ENCODE assay signal across 8 mouse cellular contexts in genomic region chr4:47310812-47311211, GRCm38 (mm10). TPM values are rescaled to one million over a fixed set of nuclear protein-coding genes. Genes with fewer than 3 reads are reported as not detected.
DNase-seq lines count a peak whose midpoint lies in the region; ATAC-seq and TF ChIP-seq lines count a peak whose summit lies in the region.

No protein-coding gene starts in this region.

- H3K36me3 ChIP-seq in G1E (replicated peaks) = no peaks in the 10 kb centered on the region
- no peaks in the 10 kb centered on the region for H3K36me3 ChIP-seq in heart, embryonic 14.5 days (ENCODE audit: control insufficient read depth, insufficient read depth, low read length)
- no peaks in the 10 kb centered on the region for H3K36me3 ChIP-seq in midbrain, postnatal 0 days (ENCODE audit: insufficient read depth, low read length)
- no peaks in the 10 kb centered on the region for H3K36me3 ChIP-seq in forebrain, postnatal 0 days (ENCODE audit: insufficient read depth)
- no peaks in the 10 kb centered on the region for H3K36me3 ChIP-seq in neural tube, embryonic 15.5 days

- DNase-seq in G1E (ENCODE audit: low spot score) = no peak
- DNase-seq in adipocyte (ENCODE audit: low spot score) = peak; percentile 45
- no peak for DNase-seq in neural tube, embryonic 10.5 days (ENCODE audit: extremely low spot score, low spot score)
- no peak for DNase-seq in midbrain, postnatal 0 days (ENCODE audit: low spot score)
- no peak for DNase-seq in forebrain, postnatal 0 days

- 0 out of 4 replicates have a peak overlapping the region, but pooled peaks of 1 of the 2 experiments have one; percentile 42 for H3K27ac ChIP-seq in heart, embryonic 14.5 days (replicated peaks in 1 of 2; ENCODE audit: control insufficient read depth in 1 of 2, insufficient read depth in 1 of 2, low read depth in 2 of 2, low read length in 2 of 2)
- H3K27ac ChIP-seq in midbrain, postnatal 0 days (ENCODE audit: low read depth, low read length) = no peak overlapping the region
- no peak overlapping the region for H3K27ac ChIP-seq in forebrain, postnatal 0 days (ENCODE audit: low read depth, low read length)
- no peak overlapping the region for H3K27ac ChIP-seq in neural tube, embryonic 15.5 days (replicated peaks)

- no peak overlapping the region for H3K9ac ChIP-seq in heart, embryonic 14.5 days (ENCODE audit: low read length)
- no peak overlapping the region for H3K9ac ChIP-seq in midbrain, postnatal 0 days (replicated peaks; ENCODE audit: low read length, poor library complexity, severe bottlenecking)
- H3K9ac ChIP-seq in forebrain, postnatal 0 days = no peak overlapping the region
- no peak overlapping the region for H3K9ac ChIP-seq in neural tube, embryonic 15.5 days (replicated peaks)

- H3K4me2 ChIP-seq in heart, embryonic 14.5 days (ENCODE audit: low read length) = no peak overlapping the region
- no peak overlapping the region for H3K4me2 ChIP-seq in midbrain, postnatal 0 days (ENCODE audit: low read depth, low read length, poor library complexity, severe bottlenecking)
- no peak overlapping the region for H3K4me2 ChIP-seq in forebrain, postnatal 0 days (ENCODE audit: low read depth)
- H3K4me2 ChIP-seq in neural tube, embryonic 15.5 days = no peak overlapping the region

- H3K27me3 ChIP-seq in G1E (ENCODE audit: insufficient read depth, low read length) = no peaks in the 10 kb centered on the region
- no peaks in the 10 kb centered on the region for H3K27me3 ChIP-seq in heart, embryonic 14.5 days (ENCODE audit: control insufficient read depth, insufficient read depth, low read length)
- no peaks in the 10 kb centered on the region; the same call in 1 of the 2 replicates for H3K27me3 ChIP-seq in midbrain, postnatal 0 days (ENCODE audit: insufficient read depth, low read length)
- H3K27me3 ChIP-seq in forebrain, postnatal 0 days (ENCODE audit: insufficient read depth, low read length) = no peaks in the 10 kb centered on the region
- no peaks in the 10 kb centered on the region for H3K27me3 ChIP-seq in neural tube, embryonic 15.5 days (replicated peaks)

- no peak for TF ChIP-seq CTCF in G1E (IDR thresholded peaks at IDR 0.05; ENCODE audit: low read depth, low read length)
- TF ChIP-seq CTCF in midbrain, postnatal 0 days (IDR thresholded peaks at IDR 0.05) = no peak
- TF ChIP-seq CTCF in forebrain, postnatal 0 days (IDR thresholded peaks at IDR 0.05; ENCODE audit: low read depth) = no peak

- peak; percentile 46; the same call in 1 of the 2 replicates for ATAC-seq in G1E (ENCODE audit: extremely low read depth, insufficient number of reproducible peaks, low FRiP score, poor library complexity, severe bottlenecking)
- ATAC-seq in heart, embryonic 14.5 days (ENCODE audit: insufficient number of reproducible peaks, insufficient read depth, low FRiP score, low read depth) = peak; percentile 65
- peak; percentile 88 for ATAC-seq in megakaryocyte-erythroid progenitor cell, adult 5-6 weeks (replicated peaks; ENCODE audit: low FRiP score, low TSS enrichment, poor library complexity, severe bottlenecking)
- ATAC-seq in midbrain, postnatal 0 days (ENCODE audit: low FRiP score) = no peak
- no peak for ATAC-seq in forebrain, postnatal 0 days
- no peak for ATAC-seq in neural tube, embryonic 15.5 days (ENCODE audit: low FRiP score)

- H3K4me1 ChIP-seq in G1E (ENCODE audit: insufficient read depth, low read depth, low read length) = no peaks in the 10 kb centered on the region
- H3K4me1 ChIP-seq in heart, embryonic 14.5 days (ENCODE audit: control insufficient read depth in 2 of 2, insufficient read depth in 2 of 2, low read length in 2 of 2) = peaks cover 19 to 20% of the 10 kb centered on the region in 2 experiments
- no peaks in the 10 kb centered on the region for H3K4me1 ChIP-seq in midbrain, postnatal 0 days (ENCODE audit: insufficient read depth, low read length)
- H3K4me1 ChIP-seq in forebrain, postnatal 0 days (ENCODE audit: insufficient read depth) = peaks cover 3% of the 10 kb centered on the region; the same call in 1 of the 2 replicates
- H3K4me1 ChIP-seq in neural tube, embryonic 15.5 days = no peaks in the 10 kb centered on the region

- H3K9me3 ChIP-seq in G1E (replicated peaks) = no peaks in the 10 kb centered on the region
- no peaks in the 10 kb centered on the region for H3K9me3 ChIP-seq in heart, embryonic 14.5 days (ENCODE audit: control insufficient read depth, low read length)
- no peaks in the 10 kb centered on the region for H3K9me3 ChIP-seq in midbrain, postnatal 0 days (ENCODE audit: low read length)
- H3K9me3 ChIP-seq in forebrain, postnatal 0 days (ENCODE audit: low read length) = no peaks in the 10 kb centered on the region
- H3K9me3 ChIP-seq in neural tube, embryonic 15.5 days (replicated peaks) = no peaks in the 10 kb centered on the region

- 4% methylated on average over 6 of the region's 6 CpGs for WGBS in heart, embryonic 14.5 days
- WGBS in midbrain, postnatal 0 days = 79% methylated on average over 6 of the region's 6 CpGs
- 67% methylated on average over 6 of the region's 6 CpGs for WGBS in forebrain, postnatal 0 days
- WGBS in neural tube, embryonic 15.5 days = 75% methylated on average over 6 of the region's 6 CpGs

- no peak overlapping the region for H3K4me3 ChIP-seq in G1E (ENCODE audit: low read depth, low read length)
- H3K4me3 ChIP-seq in heart, embryonic 14.5 days (ENCODE audit: control insufficient read depth in 1 of 2, insufficient read depth in 1 of 2, low read depth in 1 of 2, low read length in 2 of 2) = no peak overlapping the region
- no peak overlapping the region for H3K4me3 ChIP-seq in midbrain, postnatal 0 days (ENCODE audit: low read depth, low read length)
- H3K4me3 ChIP-seq in forebrain, postnatal 0 days (ENCODE audit: low read depth, low read length) = no peak overlapping the region
- no peak overlapping the region for H3K4me3 ChIP-seq in neural tube, embryonic 15.5 days (replicated peaks)

RNA-seq across cellular contexts. Expression of gene Tgfbr1, which starts 42.2 kb away (rescaled TPM):
- total RNA-seq in G1E (2014; fragmentation: Nextera tagmentation) = 26.6 and 27.5 TPM in 2 replicates
- total RNA-seq in G1E (2017) = 62.7 and 65.1 TPM in 2 replicates
- 1.7 TPM in 2 replicates for polyA plus RNA-seq in G1E (2012)
- polyA plus RNA-seq in heart, embryonic 14.5 days (2014; fragmentation: Nextera tagmentation; extraction: Ambion mirVana) = 29.8 and 30.3 TPM in 2 replicates
- total RNA-seq in megakaryocyte-erythroid progenitor cell, adult 5-6 weeks (2014; fragmentation: Nextera tagmentation) = 11.1 and 11.6 TPM in 2 replicates
- 8.5 and 17.7 TPM in 2 replicates for total RNA-seq in megakaryocyte-erythroid progenitor cell, adult 5-6 weeks (2017)
- total RNA-seq in midbrain, postnatal 0 days (2014; rRNA removed) = 30.7 and 46.3 TPM in 2 replicates
- 15.0 and 16.1 TPM in 2 replicates for polyA plus RNA-seq in midbrain, postnatal 0 days (2015; fragmentation: Nextera tagmentation; extraction: Ambion mirVana)
- total RNA-seq in forebrain, postnatal 0 days (2014; rRNA removed) = 46.9 and 47.5 TPM in 2 replicates
- 13.9 and 16.8 TPM in 2 replicates for polyA plus RNA-seq in forebrain, postnatal 0 days (2015; fragmentation: Nextera tagmentation; extraction: Ambion mirVana)
- 24.6 and 26.7 TPM in 2 replicates for polyA plus RNA-seq in neural tube, embryonic 15.5 days (2015; fragmentation: Nextera tagmentation; extraction: Ambion mirVana)

Comparison
In these comparisons a context has a peak if more than half of its experiments do, and no peak if none do; other contexts are left out.
1. ATAC-seq: peak in G1E (single experiment), heart, embryonic 14.5 days (single experiment) and megakaryocyte-erythroid progenitor cell, adult 5-6 weeks (single experiment); none in midbrain, postnatal 0 days (single experiment), forebrain, postnatal 0 days (single experiment) and neural tube, embryonic 15.5 days (single experiment).